Mouse (Mus musculus) urinary bladder, postnatal 14 days (tissue): ENCODE measurements at regions not wholly inside any gene's neighbourhood (a gene's known extent, or its start where the extent isn't known, plus 50 kb on each side); places are given as distances from the start of the nearest gene placed in this dataset.

ENCODE experiments used
- DNase-seq: peaks from one replicate; pipeline ENCODE4 v3.0.0; 2021; ENCODE audit warnings: low spot score

DNA sequence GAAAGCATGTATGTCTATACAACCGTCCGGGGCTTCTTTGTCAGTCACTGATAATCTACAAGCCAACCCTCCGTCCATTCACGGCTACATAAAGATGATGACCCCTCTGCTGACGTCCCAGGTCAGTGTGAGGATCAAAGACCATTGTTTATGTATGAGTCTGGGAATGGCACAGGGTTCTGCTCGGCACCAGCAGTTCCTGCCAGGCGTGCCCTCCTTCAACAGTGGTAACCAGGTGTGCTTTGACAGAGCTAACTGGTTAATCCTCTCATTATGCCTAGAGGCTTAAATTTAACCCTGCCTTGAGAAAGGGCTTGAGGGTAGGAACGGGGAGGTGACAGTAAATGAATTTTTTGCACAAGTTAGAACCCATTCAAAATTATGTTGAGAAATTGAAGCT is 58.2 kb upstream of the Ttc29 start:
- no peak for DNase-seq

DNA sequence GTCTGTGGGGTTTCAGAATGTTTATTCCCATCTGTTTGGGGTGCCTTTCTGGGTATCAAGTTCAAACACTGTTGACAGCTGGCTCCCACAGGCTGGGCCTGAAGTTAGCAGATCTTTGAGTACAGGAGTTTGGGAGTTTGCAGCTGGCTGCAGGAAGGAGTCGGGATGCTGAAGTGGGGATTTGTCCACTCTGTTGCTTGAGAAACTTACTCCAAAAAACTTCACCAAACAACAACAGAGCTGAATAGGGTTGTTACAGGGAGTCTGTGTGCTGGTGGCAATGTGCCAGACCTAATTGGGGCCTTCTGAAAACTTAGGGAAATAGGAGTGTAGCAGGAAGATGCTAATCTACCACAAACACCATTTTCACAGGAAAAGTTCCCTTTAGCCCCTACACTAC is 51.1 kb upstream of the Ttc29 start:
- no peak for DNase-seq

DNA sequence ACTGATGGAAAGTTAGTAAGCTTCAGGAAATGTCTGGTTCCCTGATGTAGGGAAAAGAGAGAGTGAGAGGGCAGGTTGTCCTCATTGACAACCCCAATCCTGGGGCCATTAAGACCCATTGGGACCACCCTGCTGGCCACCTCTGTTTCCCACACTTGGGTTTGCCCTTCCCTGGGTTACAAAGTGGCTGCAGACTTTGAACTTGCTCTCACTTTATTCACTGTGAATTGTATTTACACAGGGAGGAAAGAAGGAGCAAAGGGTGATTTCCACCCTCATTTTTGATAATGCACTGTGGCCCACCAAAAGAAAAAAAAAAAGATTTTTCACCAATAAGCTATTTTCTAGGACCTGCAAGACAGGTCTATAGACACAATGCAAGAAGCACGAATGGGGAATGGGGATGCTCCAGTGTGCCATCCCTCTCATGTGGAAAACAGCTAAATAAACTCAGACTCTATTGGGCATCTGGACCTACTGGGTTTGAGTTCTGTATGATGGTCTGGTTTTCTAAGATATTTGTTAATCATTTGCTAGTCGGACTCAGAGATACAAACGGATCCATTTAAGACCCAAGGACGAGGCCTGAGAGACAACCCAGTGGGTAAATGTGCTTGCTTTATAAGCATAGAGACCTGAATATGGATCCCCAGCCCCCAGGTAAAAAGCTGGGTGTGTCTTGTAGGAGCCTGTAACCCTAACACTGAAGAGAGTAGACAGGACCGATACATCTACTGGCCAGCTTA is 50.2 kb upstream of the Ttc29 start:
- no peak for DNase-seq
